Mouse (Mus musculus): ENCODE data around the gene Ptprn2.

Gene Ptprn2

DNA sequence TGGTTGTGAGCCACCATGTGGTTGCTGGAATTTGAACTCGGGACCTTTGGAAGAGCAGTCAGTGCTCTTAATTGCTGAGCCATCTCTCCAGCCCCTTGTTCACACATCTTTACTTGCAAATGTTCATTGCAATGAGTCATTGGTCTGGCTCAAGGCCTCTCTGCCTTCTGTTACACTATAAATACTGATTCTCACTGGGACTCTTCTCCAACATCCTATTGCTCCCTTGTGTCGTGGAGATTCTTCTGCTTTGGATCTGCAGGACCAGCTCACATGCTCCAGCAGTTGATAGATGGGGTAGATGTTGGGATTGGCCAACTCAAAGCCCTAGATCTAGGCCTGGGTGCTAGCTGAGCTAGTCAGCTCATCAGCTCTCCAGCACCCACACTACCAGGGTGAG lies 28.3 kb downstream of the Ptprn2 start:
- ATAC-seq (ENCODE audit: low TSS enrichment): 0 out of 2 replicates have a peak, but pooled peaks have one; percentile 41

GRCm38 (mm10) chr12:116515824-116516223 lies 30.3 kb downstream of the Ptprn2 start:
- peak; percentile 51 for ATAC-seq (ENCODE audit: low TSS enrichment)

DNA sequence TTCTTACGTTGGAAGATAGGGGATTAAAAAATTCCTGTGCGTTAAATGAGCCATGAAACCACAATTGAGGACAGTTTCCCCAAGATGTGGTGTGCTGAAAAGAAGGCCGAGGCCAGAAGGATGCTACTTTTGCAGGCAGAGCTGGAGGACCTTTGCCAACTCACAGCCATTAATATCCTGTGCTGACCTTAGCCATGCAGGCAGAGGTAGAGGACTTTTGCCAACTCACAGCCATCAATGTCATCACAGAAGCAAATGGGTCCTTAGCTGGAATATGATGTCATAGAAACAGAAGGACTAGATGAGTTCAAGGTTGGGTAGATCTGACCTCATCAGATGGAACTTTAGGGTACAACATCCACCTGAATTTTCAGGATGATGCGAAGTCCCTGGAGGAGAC lies 43.3 kb downstream of the Ptprn2 start:
- no peak for ATAC-seq (ENCODE audit: low TSS enrichment)

DNA sequence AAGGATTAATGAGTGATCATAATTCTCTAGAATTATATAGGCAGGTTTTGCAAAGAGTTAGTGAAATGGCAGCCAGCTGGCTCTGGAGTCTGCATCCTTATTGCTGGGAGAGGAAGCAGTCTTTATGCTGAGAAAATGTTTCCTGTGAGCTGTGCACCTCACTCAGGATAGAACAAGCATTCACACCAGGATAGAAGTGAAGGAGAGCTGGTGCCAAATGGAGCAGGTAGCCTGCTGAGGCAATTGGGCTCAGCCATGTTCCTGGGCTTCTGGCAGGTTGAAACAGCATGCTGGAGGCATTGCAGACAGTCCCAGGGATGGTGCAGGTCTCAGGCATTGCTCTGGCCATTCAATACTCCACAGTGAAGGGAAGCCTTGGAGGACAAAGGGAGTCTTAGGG lies 47.8 kb downstream of the Ptprn2 start:
- peak; percentile 71 for ATAC-seq (ENCODE audit: low TSS enrichment)

- no peak for ATAC-seq (ENCODE audit: low TSS enrichment)
These were observed 53.8 kb downstream of the Ptprn2 start for GRCm38 (mm10) chr12:116539305-116539704.

DNA sequence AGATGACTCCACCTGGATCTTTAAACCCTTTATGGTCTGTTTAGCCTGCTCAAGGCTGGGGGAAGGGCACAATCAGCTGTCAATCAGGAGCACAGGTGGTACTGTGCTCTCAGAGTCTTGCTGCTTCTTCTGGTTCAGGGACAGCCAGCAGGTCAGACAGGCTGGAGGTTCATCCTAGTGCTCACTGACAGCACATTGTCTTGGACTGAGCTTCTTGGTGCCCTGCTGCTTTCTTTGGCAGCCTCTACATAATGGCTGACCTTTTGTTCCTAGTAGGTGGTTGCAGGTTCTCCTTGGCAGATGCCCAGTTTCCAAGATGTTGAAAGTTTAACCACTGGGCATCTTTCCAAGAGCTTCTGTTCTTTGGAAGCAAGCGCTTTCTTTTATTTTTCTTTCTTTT lies 55.1 kb downstream of the Ptprn2 start:
- ATAC-seq (ENCODE audit: low TSS enrichment): no peak

GRCm38 (mm10) chr12:116550031-116550430 lies 64.5 kb downstream of the Ptprn2 start:
- peak; percentile 76 for ATAC-seq (ENCODE audit: low TSS enrichment)

- ATAC-seq (ENCODE audit: low TSS enrichment): no peak
These were observed 66.0 kb downstream of the Ptprn2 start for GRCm38 (mm10) chr12:116551516-116551915.

DNA sequence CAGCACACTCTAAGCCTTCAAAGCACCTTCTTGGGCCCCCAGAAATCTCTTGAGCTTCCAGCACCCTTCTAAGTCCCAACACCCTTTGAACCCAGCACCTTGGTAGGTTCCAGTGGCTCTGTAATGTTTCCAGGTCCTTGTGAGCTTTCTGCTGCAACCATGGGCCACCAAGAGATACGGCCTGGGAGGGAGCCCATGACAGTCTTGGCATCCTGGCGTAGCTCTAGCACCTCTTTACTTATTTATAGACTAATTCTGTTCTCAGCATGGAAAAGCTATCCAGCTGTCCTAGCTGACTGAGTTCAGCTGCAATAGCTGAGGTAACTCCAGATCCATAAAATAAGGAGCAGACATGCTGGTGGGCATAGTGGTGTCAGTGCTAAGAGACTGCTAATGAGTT lies 66.8 kb downstream of the Ptprn2 start:
- ATAC-seq (ENCODE audit: low TSS enrichment): no peak

DNA sequence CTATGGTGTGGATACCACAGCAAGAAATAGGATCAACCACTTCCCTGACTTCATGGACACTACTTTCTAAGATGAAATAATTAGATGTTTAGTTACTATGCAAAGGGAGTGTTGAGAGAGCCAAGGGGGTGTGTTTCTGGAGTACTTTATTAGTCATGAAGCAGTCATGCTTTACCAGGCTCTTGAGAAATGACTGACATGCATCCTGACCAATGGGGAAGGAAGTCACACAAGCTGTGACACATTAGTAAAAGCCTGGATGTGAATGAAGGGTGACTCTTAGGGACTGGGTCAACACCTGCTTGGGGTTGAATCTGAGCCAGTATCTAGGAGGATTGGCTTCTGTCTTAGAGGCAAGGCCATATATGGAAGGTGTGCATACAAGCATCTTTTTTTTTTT lies 67.8 kb downstream of the Ptprn2 start:
- no peak for ATAC-seq (ENCODE audit: low TSS enrichment)

DNA sequence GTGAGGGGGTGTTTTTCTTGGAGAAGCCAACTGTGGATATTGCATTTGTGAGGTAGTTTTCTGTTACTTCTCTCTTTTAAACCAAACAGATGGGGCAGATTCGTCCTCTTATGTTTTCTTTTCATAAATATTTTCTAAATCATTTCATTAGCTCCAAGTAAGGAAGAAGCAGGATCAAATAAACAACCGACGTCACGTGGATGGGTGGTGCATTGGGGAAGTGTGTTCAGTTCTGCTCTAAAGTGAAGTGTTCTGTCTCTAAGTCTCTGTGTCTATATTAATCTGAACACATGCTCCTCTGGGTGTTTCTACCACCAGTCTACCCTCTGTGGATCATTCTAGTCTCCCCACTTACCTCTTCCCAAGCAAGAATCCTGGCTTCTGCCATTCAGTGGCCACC lies 70.4 kb downstream of the Ptprn2 start:
- ATAC-seq (ENCODE audit: low TSS enrichment): peak; percentile 61

DNA sequence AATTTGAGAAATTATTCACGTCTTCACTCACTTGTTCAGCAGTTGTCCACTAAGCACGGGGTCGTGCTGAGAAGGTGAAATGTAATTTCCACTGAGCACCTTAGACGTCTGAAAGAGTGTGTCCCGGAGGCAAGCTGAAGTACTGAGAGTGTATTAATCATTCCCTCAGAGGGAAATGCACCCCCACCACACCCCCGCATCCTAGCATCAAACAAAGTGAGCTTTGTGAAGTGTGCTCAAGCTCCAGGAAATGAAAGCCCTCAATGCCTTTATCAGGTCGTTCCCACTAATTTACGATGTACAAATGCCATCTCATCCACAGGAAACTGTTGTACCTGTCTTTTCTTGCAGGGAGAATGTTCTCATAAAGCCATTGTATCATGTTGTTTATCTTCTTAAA lies 78.9 kb downstream of the Ptprn2 start:
- no peak for ATAC-seq (ENCODE audit: low TSS enrichment)

GRCm38 (mm10) chr12:116566672-116567071 lies 81.2 kb downstream of the Ptprn2 start:
- ATAC-seq (ENCODE audit: low TSS enrichment): peak; percentile 54; the same call in 1 of the 2 replicates

DNA sequence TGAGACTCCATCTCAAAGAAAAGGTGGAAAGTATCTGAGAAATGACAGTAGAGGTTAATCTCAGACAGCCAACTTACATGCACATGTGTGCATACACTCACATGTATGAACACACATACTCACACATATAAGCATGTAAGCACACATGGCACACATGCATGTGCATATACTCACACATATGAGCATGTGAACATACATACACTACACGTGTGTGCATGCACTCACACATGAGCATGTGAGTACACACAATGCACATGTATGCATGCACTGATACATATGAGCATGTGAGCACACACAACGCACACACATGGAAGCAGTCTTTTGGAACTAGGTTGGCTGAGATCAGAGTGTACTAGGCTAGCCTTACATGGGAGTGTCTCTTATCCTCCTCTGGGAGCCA lies 81.7 kb downstream of the Ptprn2 start:
- no peak for ATAC-seq (ENCODE audit: low TSS enrichment)

DNA sequence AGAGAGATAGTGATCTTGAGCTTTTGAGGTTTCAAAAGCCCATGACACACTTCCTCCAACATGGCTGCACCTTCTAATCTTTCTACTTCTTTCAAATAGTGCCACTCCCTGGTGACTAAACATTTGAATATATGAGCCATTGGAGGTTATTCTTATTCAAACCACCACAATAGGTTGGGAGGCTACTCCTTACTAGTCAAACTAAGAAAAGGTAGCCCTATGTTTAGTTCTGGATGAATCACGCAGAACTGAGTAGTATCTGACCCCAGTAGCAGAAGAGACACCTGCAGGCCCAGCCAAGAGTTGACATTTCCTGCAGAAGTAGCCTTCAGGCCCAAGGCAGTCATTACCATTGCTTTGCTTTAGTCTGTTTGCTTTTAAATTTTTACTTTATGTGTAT lies 84.0 kb downstream of the Ptprn2 start:
- no peak for ATAC-seq (ENCODE audit: low TSS enrichment)

DNA sequence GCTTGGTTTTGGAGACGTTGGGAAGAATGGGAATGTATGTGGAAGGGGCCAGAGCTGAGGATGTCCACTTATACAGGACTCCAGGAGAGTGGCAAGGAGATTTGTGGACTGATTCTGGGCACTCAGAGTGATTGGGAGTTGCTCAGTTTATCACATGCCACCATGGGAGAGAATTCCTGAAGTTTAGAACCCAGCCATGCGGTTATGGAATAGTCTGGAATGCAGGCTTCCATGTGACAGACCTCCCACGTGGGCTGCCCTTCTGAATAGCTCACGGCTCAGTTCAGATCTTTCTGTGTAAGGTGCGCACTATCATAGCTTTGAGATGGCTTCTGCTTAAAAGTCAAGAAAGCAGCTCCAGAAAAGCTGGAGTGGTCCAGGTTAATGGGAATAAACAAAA lies 88.6 kb downstream of the Ptprn2 start:
- no peak for ATAC-seq (ENCODE audit: low TSS enrichment)

DNA sequence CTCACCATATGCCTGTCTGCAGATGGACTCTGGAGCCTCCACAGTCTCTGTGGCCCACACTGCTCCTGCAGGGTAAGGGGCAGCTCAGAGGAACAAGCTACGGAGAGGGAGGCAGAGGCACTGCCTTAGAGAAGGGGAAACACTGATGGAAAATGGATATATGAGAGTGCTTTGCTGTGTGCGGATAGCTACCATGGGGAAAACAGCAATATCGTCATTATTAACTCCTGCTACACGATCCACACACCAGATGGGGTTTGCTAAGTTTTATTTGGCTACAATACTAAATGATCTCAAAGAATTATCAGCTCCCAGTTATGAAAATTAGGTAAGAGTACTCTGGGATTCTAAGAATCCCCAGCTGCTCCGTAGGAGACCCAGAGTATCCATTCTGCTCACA lies 89.2 kb downstream of the Ptprn2 start:
- no peak for ATAC-seq (ENCODE audit: low TSS enrichment)

DNA sequence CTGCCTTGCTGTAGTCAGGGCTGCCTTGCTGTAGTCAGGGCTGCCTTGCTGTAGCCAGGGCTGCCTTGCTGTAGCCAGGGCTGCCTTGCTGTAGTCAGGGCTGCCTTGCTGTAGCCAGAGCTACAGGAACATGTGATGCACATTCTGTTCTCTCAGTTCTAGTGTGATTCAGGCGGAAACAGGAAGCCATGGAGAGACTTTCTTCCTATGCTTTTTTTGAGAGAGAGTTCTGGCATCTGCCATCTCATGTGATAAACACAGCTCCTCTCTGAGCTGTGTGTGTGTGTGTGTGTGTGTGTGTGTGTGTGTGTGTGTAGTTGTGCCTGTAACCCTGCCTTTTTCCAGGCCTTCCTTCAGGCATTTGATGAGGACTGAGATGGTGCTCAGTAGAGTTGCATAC lies 92.4 kb downstream of the Ptprn2 start:
- peak; percentile 82 for ATAC-seq (ENCODE audit: low TSS enrichment)

- no peak for ATAC-seq (ENCODE audit: low TSS enrichment)
These were observed 95.5 kb downstream of the Ptprn2 start for GRCm38 (mm10) chr12:116580827-116581544.

DNA sequence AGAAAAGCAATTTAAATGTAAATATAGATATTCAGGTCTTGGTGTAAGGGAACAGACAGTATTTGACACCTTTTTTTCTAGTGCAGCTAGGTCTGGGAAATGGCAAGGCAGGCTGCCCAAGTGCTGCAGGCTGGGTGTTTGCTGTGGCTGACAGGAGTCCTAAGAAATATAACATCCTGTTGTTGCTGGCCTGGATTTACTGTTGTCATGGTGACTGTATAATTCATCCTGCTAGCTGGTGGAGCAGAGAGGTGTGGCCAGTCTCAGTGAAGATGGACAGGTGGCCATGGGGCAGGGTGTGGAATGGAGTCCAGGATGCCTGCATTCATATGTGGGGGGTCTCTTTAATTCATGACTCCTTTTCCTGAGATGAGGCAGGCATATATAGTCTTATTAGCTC lies 96.3 kb downstream of the Ptprn2 start:
- ATAC-seq (ENCODE audit: low TSS enrichment): peak; percentile 80

GRCm38 (mm10) chr12:116582829-116583228 lies 97.3 kb downstream of the Ptprn2 start:
- no peak for ATAC-seq (ENCODE audit: low TSS enrichment)

- peak; percentile 81 for ATAC-seq (ENCODE audit: low TSS enrichment)
These were observed 99.5 kb downstream of the Ptprn2 start for GRCm38 (mm10) chr12:116585001-116585400.

GRCm38 (mm10) chr12:116586167-116586566 lies 100.6 kb downstream of the Ptprn2 start:
- ATAC-seq (ENCODE audit: low TSS enrichment): no peak

- ATAC-seq (ENCODE audit: low TSS enrichment): peak; percentile 48; the same call in 1 of the 2 replicates
These were observed 102.0 kb downstream of the Ptprn2 start for GRCm38 (mm10) chr12:116587548-116587947.

Data from frontal cortex, adult (tissue).